Mouse (Mus musculus): ENCODE measurements around the gene Defb23.

DNA sequence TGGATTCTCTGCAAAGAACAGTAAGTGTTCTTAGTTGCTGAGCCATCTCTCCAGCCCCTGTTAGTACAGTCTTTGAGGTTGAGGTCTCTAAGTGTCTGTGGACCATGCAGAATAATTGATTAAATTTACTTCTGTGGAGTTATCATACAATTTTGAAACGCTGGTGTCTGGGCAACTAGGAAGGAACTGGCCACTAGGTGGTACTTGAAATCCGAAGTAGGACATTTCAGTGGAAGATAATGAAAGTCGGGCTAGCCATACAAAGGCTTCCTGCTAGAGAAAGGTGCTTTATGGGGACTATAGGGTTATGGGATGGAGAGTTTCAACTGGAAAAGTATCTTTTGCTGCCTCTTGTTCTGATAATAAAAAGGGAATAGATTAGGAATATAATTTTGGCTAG, 8.0 kb upstream of the Defb23 start:
- TF ChIP-seq CTCF (IDR thresholded peaks at IDR 0.05; ENCODE audit: borderline replicate concordance, insufficient read depth, low read depth, low read length): no peak
- TF ChIP-seq POLR2A (IDR thresholded peaks at IDR 0.05; ENCODE audit: borderline replicate concordance, insufficient read depth, low read length): no peak

Measured in cerebellum, adult 2 months (tissue).